Mouse (Mus musculus) liver, postnatal 0 days (tissue): Measurements from ENCODE around the gene Cldn3.

Experiments used
- CTCF ChIP-seq: sonication (generic); IDR thresholded peaks from 2 replicates; pipeline ENCODE4 v1.5.1; 2016; ENCODE audit warnings: antibody characterized with exemption, low read depth
- EP300 ChIP-seq: IDR thresholded peaks from 2 replicates; pipeline ENCODE4 v1.6.1; 2016; ENCODE audit warnings: antibody characterized with exemption, low read depth, mild to moderate bottlenecking

GRCm38 (mm10) chr5:134946857-134947255 is 39.2 kb upstream of the Cldn3 start, which contains the start of gene Cldn4:
- no peak for TF ChIP-seq CTCF
- no peak for TF ChIP-seq EP300
